Mouse (Mus musculus): ENCODE results near the gene Ggta1. TPM values are rescaled to one million over a fixed set of nuclear protein-coding genes. Genes with fewer than 3 reads are reported as not detected.

Ggta1 gene
- polyA plus RNA-seq, 1 experiment: not detected

DNA sequence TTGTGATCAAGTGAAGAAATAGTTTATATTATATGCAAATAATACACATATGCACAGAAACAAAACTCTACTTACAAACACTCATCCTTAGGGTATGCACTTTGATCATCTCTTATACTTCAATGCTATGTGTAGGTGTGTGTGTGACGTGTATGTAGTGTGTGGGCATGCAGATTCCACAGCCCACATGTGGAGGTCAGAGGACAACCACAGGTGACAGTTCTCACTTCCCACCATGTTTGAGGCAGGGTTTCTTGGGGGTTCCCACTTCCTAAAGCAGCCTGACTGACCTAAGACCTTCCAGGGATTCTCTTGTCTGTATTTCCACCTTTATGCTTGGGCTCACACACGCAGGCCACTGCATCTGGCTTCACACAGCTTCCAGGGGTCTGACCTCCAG lies 50.8 kb downstream of the Ggta1 start:
- Histone ChIP-seq H3K4me1 (ENCODE audit: control insufficient read depth, insufficient read depth, low read length) (peaks cover 9% of the 10 kb centered on the region; the same call in 1 of the 2 replicates), H3K4me3 (ENCODE audit: insufficient read depth, low read depth, low read length) (no peak overlapping the region), H3K27ac (ENCODE audit: insufficient read depth, low read depth, low read length) (no peak overlapping the region)
- no peak for TF ChIP-seq CTCF (IDR thresholded peaks at IDR 0.05; ENCODE audit: insufficient read depth, low read depth, low read length)
- TF ChIP-seq POLR2A (IDR thresholded peaks at IDR 0.05; ENCODE audit: insufficient read depth, low read depth, low read length): no peak
- WGBS: 85% methylated on average over 2 of the region's 2 CpGs

DNA sequence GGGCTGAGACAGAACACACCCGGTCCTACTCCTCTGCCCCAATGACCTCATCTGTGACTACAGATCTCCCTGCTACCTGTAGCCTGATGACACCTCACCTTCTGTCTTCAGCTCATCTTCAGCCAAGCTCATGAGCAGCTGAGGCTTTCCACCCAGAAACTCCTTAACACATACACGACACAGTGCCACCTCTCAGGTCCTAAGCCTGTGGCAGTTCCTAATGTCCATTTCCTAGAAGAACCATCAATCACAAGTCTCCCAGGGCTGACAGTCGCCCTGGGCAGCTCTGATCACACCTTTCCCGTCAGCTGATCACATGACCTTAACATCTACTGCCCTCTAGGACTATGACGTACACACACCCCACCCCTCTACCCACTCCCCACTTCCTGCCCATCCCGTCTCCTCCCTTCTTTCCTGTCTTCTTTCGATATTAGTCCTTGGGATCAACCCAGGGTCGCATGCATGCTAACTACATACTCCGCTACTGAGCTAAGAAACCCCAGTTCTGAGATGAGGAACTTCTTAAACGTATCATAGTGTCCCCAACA lies 51.3 kb downstream of the Ggta1 start:
- TF ChIP-seq CTCF (IDR thresholded peaks at IDR 0.05; ENCODE audit: insufficient read depth, low read depth, low read length) (no peak), POLR2A (IDR thresholded peaks at IDR 0.05; ENCODE audit: insufficient read depth, low read depth, low read length) (no peak)
- Histone ChIP-seq H3K4me3 (ENCODE audit: insufficient read depth, low read depth, low read length) (no peak overlapping the region), H3K27ac (ENCODE audit: insufficient read depth, low read depth, low read length) (no peak overlapping the region), H3K4me1 (ENCODE audit: control insufficient read depth, insufficient read depth, low read length) (peaks cover 10% of the 10 kb centered on the region; the same call in 1 of the 2 replicates)
- 91% methylated on average over 10 of the region's 10 CpGs for WGBS

DNA sequence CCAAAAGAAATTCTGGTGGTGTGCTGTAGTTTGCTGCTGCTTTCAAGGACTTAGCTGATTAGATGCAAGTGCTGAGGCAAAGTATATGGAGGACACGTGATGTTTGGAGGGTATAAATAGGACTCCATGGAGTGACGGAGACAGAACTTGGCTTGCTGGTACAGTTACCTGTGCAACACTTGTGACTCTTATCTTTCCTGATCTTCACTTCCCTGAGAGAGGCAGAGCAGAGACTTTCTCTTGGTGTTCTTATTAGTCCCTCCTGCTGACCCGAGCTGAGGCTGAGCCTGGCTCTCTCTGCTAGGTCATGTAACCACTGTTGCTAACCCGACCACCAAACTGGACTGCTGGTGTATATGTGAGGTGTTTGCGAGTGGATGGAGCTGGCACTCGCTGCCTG lies 53.6 kb downstream of the Ggta1 start:
- 94% methylated on average over 6 of the region's 6 CpGs for WGBS
- TF ChIP-seq CTCF (IDR thresholded peaks at IDR 0.05; ENCODE audit: insufficient read depth, low read depth, low read length): no peak
- no peak for TF ChIP-seq POLR2A (IDR thresholded peaks at IDR 0.05; ENCODE audit: insufficient read depth, low read depth, low read length)
- no peak overlapping the region for H3K27ac ChIP-seq (ENCODE audit: insufficient read depth, low read depth, low read length)
- H3K4me3 ChIP-seq (ENCODE audit: insufficient read depth, low read depth, low read length): no peak overlapping the region
- H3K4me1 ChIP-seq (ENCODE audit: control insufficient read depth, insufficient read depth, low read length): peaks cover 10% of the 10 kb centered on the region; the same call in 1 of the 2 replicates

DNA sequence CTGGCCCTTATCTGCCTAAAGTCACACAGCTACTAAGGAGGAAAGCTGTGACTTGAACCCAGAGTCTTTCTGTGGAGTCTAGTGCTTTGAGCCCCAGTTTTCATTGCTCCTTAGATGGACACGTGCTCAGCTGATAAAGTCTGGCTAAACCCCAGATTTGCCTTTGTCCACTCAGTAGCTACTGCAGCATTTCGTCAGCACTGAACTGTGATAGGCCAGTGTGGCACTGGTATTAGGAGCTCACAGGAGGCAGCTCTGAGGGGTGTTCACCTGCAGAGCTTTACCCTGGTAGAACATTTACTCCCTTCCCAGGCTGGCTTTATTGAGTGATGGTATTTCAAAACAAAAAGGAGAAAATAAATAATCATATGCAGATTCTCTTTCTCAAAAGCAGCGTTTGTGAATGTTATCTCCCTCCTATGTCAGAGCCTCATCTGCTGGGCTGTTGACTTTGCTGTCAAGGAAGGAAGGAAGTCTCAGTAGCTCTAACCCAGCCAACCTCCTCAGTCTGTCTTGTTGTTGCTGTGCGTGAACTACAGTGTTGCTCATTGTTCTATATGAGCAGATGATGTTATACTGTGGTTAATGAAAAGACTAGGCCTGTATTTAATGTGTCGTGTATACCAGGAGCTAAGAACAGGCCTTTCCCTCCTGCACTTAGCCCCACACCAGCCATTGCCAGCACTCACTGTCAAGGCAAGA lies 54.5 kb downstream of the Ggta1 start:
- Histone ChIP-seq H3K4me1 (ENCODE audit: control insufficient read depth, insufficient read depth, low read length) (peaks cover 10% of the 10 kb centered on the region; the same call in 1 of the 2 replicates), H3K4me3 (ENCODE audit: insufficient read depth, low read depth, low read length) (no peak overlapping the region), H3K27ac (ENCODE audit: insufficient read depth, low read depth, low read length) (no peak overlapping the region)
- no peak for TF ChIP-seq CTCF (IDR thresholded peaks at IDR 0.05; ENCODE audit: insufficient read depth, low read depth, low read length)
- TF ChIP-seq POLR2A (IDR thresholded peaks at IDR 0.05; ENCODE audit: insufficient read depth, low read depth, low read length): no peak
- 63% methylated on average over 5 of the region's 5 CpGs for WGBS

DNA sequence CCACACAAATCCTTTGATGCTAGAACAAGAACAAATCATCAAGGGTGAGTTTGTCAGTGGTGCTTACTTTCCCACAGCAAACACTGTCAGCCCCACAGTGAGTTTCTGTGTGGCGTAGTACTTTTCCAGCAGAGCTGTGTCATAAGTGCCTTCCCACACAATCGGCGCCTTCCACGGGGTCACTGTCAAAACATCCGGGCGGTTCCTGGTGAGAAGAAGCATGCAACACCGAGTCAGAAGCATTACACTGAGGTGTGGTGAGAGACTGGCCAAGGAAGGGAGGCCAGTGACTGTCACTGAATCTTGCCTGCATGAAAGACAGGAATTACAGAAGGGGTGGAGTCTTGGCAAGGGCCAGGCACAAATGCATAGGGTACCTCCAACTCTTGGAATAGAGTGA lies 55.2 kb downstream of the Ggta1 start:
- Histone ChIP-seq H3K4me1 (ENCODE audit: control insufficient read depth, insufficient read depth, low read length) (peaks cover 10% of the 10 kb centered on the region; the same call in 1 of the 2 replicates), H3K4me3 (ENCODE audit: insufficient read depth, low read depth, low read length) (no peak overlapping the region), H3K27ac (ENCODE audit: insufficient read depth, low read depth, low read length) (no peak overlapping the region)
- TF ChIP-seq CTCF (IDR thresholded peaks at IDR 0.05; ENCODE audit: insufficient read depth, low read depth, low read length) (no peak), POLR2A (IDR thresholded peaks at IDR 0.05; ENCODE audit: insufficient read depth, low read depth, low read length) (no peak)
- WGBS: 56% methylated on average over 7 of the region's 7 CpGs

DNA sequence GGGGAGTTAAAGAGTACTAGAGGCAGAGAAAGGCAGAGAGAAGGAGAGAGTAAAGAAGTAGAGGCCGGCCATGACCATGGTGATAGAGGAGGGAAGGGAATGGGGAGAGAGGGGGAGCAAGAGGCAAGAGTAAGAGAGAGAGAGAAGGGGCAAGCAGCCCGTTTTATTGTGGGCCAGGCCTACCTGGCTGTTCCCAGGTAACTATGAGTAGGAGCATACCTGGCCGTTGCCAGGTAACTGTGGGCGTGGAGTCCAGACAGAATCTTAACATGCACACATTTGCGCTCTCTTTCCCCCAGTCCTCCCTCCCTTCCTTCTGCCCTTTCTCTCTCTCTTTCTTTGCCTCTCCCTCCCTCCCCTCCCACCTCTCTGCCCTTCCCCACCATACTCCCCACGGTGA lies 55.8 kb downstream of the Ggta1 start:
- H3K4me3 ChIP-seq (ENCODE audit: insufficient read depth, low read depth, low read length): no peak overlapping the region
- no peak for TF ChIP-seq CTCF (IDR thresholded peaks at IDR 0.05; ENCODE audit: insufficient read depth, low read depth, low read length)
- TF ChIP-seq POLR2A (IDR thresholded peaks at IDR 0.05; ENCODE audit: insufficient read depth, low read depth, low read length): no peak
- 90% methylated on average over 6 of the region's 6 CpGs for WGBS
- peaks cover 8% of the 10 kb centered on the region; the same call in 1 of the 2 replicates for H3K4me1 ChIP-seq (ENCODE audit: control insufficient read depth, insufficient read depth, low read length)
- H3K27ac ChIP-seq (ENCODE audit: insufficient read depth, low read depth, low read length): no peak overlapping the region

DNA sequence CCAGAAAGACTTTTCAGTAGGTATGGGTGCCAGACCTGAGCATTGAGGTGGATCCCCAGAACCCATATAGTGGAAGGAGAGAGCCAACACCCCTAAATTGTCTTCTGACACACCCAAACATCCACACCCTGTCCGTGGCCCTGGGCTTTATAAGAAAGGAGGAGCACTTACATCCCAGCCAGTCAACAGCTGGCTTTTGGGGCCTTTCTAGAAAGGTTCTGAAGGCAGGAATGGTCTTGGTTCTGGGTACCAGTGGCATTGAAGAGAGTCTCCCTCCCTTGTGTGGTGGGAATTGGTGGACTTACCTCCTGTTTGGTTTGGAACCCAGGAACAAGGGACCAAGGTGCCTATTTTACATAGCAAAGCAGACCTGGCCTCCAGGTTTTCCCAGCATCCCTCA lies 56.4 kb downstream of the Ggta1 start:
- H3K4me3 ChIP-seq (ENCODE audit: insufficient read depth, low read depth, low read length): no peak overlapping the region
- no peak overlapping the region for H3K27ac ChIP-seq (ENCODE audit: insufficient read depth, low read depth, low read length)
- H3K4me1 ChIP-seq (ENCODE audit: control insufficient read depth, insufficient read depth, low read length): peaks cover 7% of the 10 kb centered on the region; the same call in 1 of the 2 replicates
- no peak for TF ChIP-seq POLR2A (IDR thresholded peaks at IDR 0.05; ENCODE audit: insufficient read depth, low read depth, low read length)
- TF ChIP-seq CTCF (IDR thresholded peaks at IDR 0.05; ENCODE audit: insufficient read depth, low read depth, low read length): no peak
- 82% methylated on average over 1 of the region's 1 CpGs for WGBS

DNA sequence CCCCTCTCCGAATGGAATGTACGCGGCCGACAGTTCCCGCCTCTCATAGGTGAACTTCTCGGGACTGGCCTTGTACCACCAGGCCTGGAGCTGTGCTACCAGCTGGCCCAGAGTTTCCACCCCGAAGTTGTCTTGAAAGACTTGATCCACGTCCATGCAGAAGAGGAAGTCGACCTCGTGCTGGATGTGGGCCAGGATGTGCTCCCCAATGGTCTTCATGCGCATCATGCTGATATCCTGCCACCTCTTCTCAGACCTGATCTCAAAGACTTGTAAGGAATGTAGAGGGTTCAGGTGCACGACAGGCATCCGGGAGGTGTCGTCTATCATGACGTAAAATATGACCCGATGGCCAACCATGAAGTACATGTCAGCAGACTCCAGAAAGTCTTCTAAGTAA lies 60.6 kb downstream of the Ggta1 start:
- no peak overlapping the region for H3K27ac ChIP-seq (ENCODE audit: insufficient read depth, low read depth, low read length)
- TF ChIP-seq POLR2A (IDR thresholded peaks at IDR 0.05; ENCODE audit: insufficient read depth, low read depth, low read length) (no peak), CTCF (IDR thresholded peaks at IDR 0.05; ENCODE audit: insufficient read depth, low read depth, low read length) (no peak)
- 95% methylated on average over 16 of the region's 16 CpGs for WGBS

DNA sequence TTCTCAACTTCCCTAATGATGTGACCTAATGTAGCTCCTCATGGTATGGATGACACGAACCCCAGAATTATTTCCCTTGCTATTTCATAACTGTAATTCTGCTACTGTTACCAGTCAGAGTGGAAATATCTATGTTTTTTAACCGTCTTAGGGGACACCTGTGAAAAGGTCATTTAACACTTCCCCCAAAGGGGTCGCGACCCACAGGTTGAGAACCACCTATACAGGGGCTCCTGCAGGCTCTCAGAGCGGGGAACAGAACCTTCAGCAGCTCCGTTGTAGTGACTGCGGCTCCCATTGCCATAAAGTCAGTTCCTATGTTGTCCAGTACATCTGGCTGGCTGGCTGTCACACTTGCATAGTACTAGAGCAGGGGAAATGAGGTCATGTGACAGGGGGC lies 62.3 kb downstream of the Ggta1 start:
- TF ChIP-seq POLR2A (IDR thresholded peaks at IDR 0.05; ENCODE audit: insufficient read depth, low read depth, low read length): no peak
- Histone ChIP-seq H3K27ac (ENCODE audit: insufficient read depth, low read depth, low read length) (no peak overlapping the region), H3K4me3 (ENCODE audit: insufficient read depth, low read depth, low read length) (no peak overlapping the region), H3K4me1 (ENCODE audit: control insufficient read depth, insufficient read depth, low read length) (peaks cover 6% of the 10 kb centered on the region; the same call in 1 of the 2 replicates)
- WGBS: 94% methylated on average over 7 of the region's 7 CpGs

More for the DNA sequence above, 60.6 kb downstream of the Ggta1 start:
- H3K4me3 ChIP-seq (ENCODE audit: insufficient read depth, low read depth, low read length): no peak overlapping the region
- H3K4me1 ChIP-seq (ENCODE audit: control insufficient read depth, insufficient read depth, low read length): peaks cover 6% of the 10 kb centered on the region; the same call in 1 of the 2 replicates
